Mouse (Mus musculus): ENCODE results near the gene Tmc2. TPM values are rescaled to one million over a fixed set of nuclear protein-coding genes. Genes with fewer than 3 reads are reported as not detected.
A peak's percentile ranks its signal among the peaks of the same experiment; 100 is the strongest.

The Tmc2 gene
- polyA plus RNA-seq, 1 experiment, result not detected

GRCm38 (mm10) chr2:130274149-130274861, 79.3 kb downstream of the Tmc2 start, which contains the start of gene Nop56:
TSS of gene Nop56 (plus strand) at chr2:130274430.
- Histone ChIP-seq H3K4me3 (ENCODE audit: insufficient read depth, low read length) (peak within 1 kb of the TSS; percentile 79), H3K4me1 (ENCODE audit: control insufficient read depth, insufficient read depth, low read length) (peaks cover 16% of the 10 kb centered on the region), H3K27ac (ENCODE audit: insufficient read depth, low read depth, low read length) (peak within 1 kb of the TSS; percentile 61)
- TF ChIP-seq CTCF (IDR thresholded peaks at IDR 0.05; ENCODE audit: low read depth, low read length) (no peak), POLR2A (IDR thresholded peaks at IDR 0.05; ENCODE audit: borderline replicate concordance, low read depth, low read length) (peak; percentile 90)

GRCm38 (mm10) chr2:130274862-130275261, 79.9 kb downstream of the Tmc2 start:
- Histone ChIP-seq H3K27ac (ENCODE audit: insufficient read depth, low read depth, low read length) (peak overlapping the region; percentile 52), H3K4me3 (ENCODE audit: insufficient read depth, low read length) (peak overlapping the region; percentile 68)
- TF ChIP-seq CTCF (IDR thresholded peaks at IDR 0.05; ENCODE audit: low read depth, low read length), result no peak

GRCm38 (mm10) chr2:130275649-130276048, 80.7 kb downstream of the Tmc2 start:
- H3K4me3 ChIP-seq (ENCODE audit: insufficient read depth, low read length), result peak overlapping the region; percentile 68
- peaks cover 18% of the 10 kb centered on the region for H3K4me1 ChIP-seq (ENCODE audit: control insufficient read depth, insufficient read depth, low read length)
- no peak overlapping the region for H3K27ac ChIP-seq (ENCODE audit: insufficient read depth, low read depth, low read length)
- TF ChIP-seq POLR2A (IDR thresholded peaks at IDR 0.05; ENCODE audit: borderline replicate concordance, low read depth, low read length), result no peak
- peak; percentile 88 for TF ChIP-seq CTCF (IDR thresholded peaks at IDR 0.05; ENCODE audit: low read depth, low read length)

More at GRCm38 (mm10) chr2:130274862-130275261, 79.9 kb downstream of the Tmc2 start:
- peaks cover 16% of the 10 kb centered on the region for H3K4me1 ChIP-seq (ENCODE audit: control insufficient read depth, insufficient read depth, low read length)

GRCm38 (mm10) chr2:130279600-130280091, 84.7 kb downstream of the Tmc2 start:
- TF ChIP-seq POLR2A (IDR thresholded peaks at IDR 0.05; ENCODE audit: borderline replicate concordance, low read depth, low read length) (no peak), CTCF (IDR thresholded peaks at IDR 0.05; ENCODE audit: low read depth, low read length) (no peak)
- Histone ChIP-seq H3K4me3 (ENCODE audit: insufficient read depth, low read length) (no peak overlapping the region), H3K4me1 (ENCODE audit: control insufficient read depth, insufficient read depth, low read length) (peaks cover 37% of the 10 kb centered on the region), H3K27ac (ENCODE audit: insufficient read depth, low read depth, low read length) (no peak overlapping the region)

- no peak overlapping the region for H3K4me3 ChIP-seq (ENCODE audit: insufficient read depth, low read length)
- no peak overlapping the region for H3K27ac ChIP-seq (ENCODE audit: insufficient read depth, low read depth, low read length)
- TF ChIP-seq CTCF (IDR thresholded peaks at IDR 0.05; ENCODE audit: low read depth, low read length) (no peak), POLR2A (IDR thresholded peaks at IDR 0.05; ENCODE audit: borderline replicate concordance, low read depth, low read length) (no peak)
- peaks cover 37% of the 10 kb centered on the region for H3K4me1 ChIP-seq (ENCODE audit: control insufficient read depth, insufficient read depth, low read length)
These were observed 85.2 kb downstream of the Tmc2 start for GRCm38 (mm10) chr2:130280224-130280623.

- no peak overlapping the region for H3K27ac ChIP-seq (ENCODE audit: insufficient read depth, low read depth, low read length)
- peaks cover 36% of the 10 kb centered on the region for H3K4me1 ChIP-seq (ENCODE audit: control insufficient read depth, insufficient read depth, low read length)
- TF ChIP-seq POLR2A (IDR thresholded peaks at IDR 0.05; ENCODE audit: borderline replicate concordance, low read depth, low read length) (no peak), CTCF (IDR thresholded peaks at IDR 0.05; ENCODE audit: low read depth, low read length) (no peak)
- H3K4me3 ChIP-seq (ENCODE audit: insufficient read depth, low read length), result no peak overlapping the region
These were observed 85.8 kb downstream of the Tmc2 start for GRCm38 (mm10) chr2:130280818-130281217.

- TF ChIP-seq CTCF (IDR thresholded peaks at IDR 0.05; ENCODE audit: low read depth, low read length) (no peak), POLR2A (IDR thresholded peaks at IDR 0.05; ENCODE audit: borderline replicate concordance, low read depth, low read length) (0 out of 2 replicates have a peak, but pooled peaks have one; percentile 43)
- H3K4me1 ChIP-seq (ENCODE audit: control insufficient read depth, insufficient read depth, low read length), result peaks cover 24% of the 10 kb centered on the region
- peak within 1 kb of the TSS; percentile 47 for H3K27ac ChIP-seq (ENCODE audit: insufficient read depth, low read depth, low read length)
- peak within 1 kb of the TSS; percentile 75 for H3K4me3 ChIP-seq (ENCODE audit: insufficient read depth, low read length)
These were observed 89.1 kb downstream of the Tmc2 start, which contains the start of gene Idh3b for GRCm38 (mm10) chr2:130283854-130284654. TSS of gene Idh3b (minus strand) at chr2:130284547.

GRCm38 (mm10) chr2:130289086-130289485, 94.1 kb downstream of the Tmc2 start:
- TF ChIP-seq POLR2A (IDR thresholded peaks at IDR 0.05; ENCODE audit: borderline replicate concordance, low read depth, low read length) (no peak), CTCF (IDR thresholded peaks at IDR 0.05; ENCODE audit: low read depth, low read length) (no peak)
- H3K27ac ChIP-seq (ENCODE audit: insufficient read depth, low read depth, low read length), result no peak overlapping the region
- no peak overlapping the region for H3K4me3 ChIP-seq (ENCODE audit: insufficient read depth, low read length)
- peaks cover 3% of the 10 kb centered on the region; the same call in 1 of the 2 replicates for H3K4me1 ChIP-seq (ENCODE audit: control insufficient read depth, insufficient read depth, low read length)

GRCm38 (mm10) chr2:130291434-130291833, 96.4 kb downstream of the Tmc2 start:
- H3K4me3 ChIP-seq (ENCODE audit: insufficient read depth, low read length), result no peak overlapping the region
- peaks cover 3% of the 10 kb centered on the region; the same call in 1 of the 2 replicates for H3K4me1 ChIP-seq (ENCODE audit: control insufficient read depth, insufficient read depth, low read length)
- H3K27ac ChIP-seq (ENCODE audit: insufficient read depth, low read depth, low read length), result no peak overlapping the region
- TF ChIP-seq CTCF (IDR thresholded peaks at IDR 0.05; ENCODE audit: low read depth, low read length), result peak; percentile 31; the same call in 1 of the 2 replicates
- TF ChIP-seq POLR2A (IDR thresholded peaks at IDR 0.05; ENCODE audit: borderline replicate concordance, low read depth, low read length), result no peak
